Mouse (Mus musculus) cerebellum, adult 2 months (tissue): ENCODE results near the gene Prkce. TPM values are rescaled to one million over a fixed set of nuclear protein-coding genes. Genes with fewer than 3 reads are reported as not detected.

ENCODE experiments used
- DNase-seq, 2 experiments: peaks; one replicate each; pipeline ENCODE4 v3.0.0; 2021
- H3K27ac ChIP-seq: fragments of 200-500 bp; 2 replicates; pipeline ENCODE4 v1.5.1; 2012; ENCODE audit warnings: low read length, control low read depth, inconsistent platforms; ENCODE audit not compliant: insufficient read depth
- H3K27me3 ChIP-seq: fragments of 200-500 bp; 2 replicates; pipeline ENCODE4 v1.6.1; 2012; ENCODE audit warnings: inconsistent platforms, mild to moderate bottlenecking, low read length, moderate library complexity; ENCODE audit not compliant: control insufficient read depth, insufficient read depth
- H3K4me1 ChIP-seq: fragments of 200-500 bp; 2 replicates; pipeline ENCODE4 v1.6.1; 2011; ENCODE audit warnings: low read length; ENCODE audit not compliant: control insufficient read depth, insufficient read depth
- H3K4me3 ChIP-seq: fragments of 200-500 bp; replicated peaks from 2 replicates; pipeline ENCODE3; 2011; ENCODE audit warnings: mild to moderate bottlenecking, low read depth, low read length, control low read depth; ENCODE audit not compliant: insufficient read depth
- CTCF ChIP-seq: fragments of 200-500 bp; IDR thresholded peaks from 2 replicates; pipeline ENCODE4 v1.5.1; 2011; ENCODE audit warnings: low read depth, mild to moderate bottlenecking, control low read depth, low read length, moderate library complexity, borderline replicate concordance; ENCODE audit not compliant: insufficient read depth
- POLR2A ChIP-seq: fragments of 200-500 bp; IDR thresholded peaks from 2 replicates; pipeline ENCODE4 v1.6.1; 2011; ENCODE audit warnings: low read length, control low read depth, borderline replicate concordance; ENCODE audit not compliant: insufficient read depth
- WGBS: fragments of 180-500 bp; shearing (Covaris S2); methylation state at CpG from one replicate; pipeline ENCODE4 v1.1.7; 2018; 5-methylcytosine and 5-hydroxymethylcytosine counted together
- polyA plus RNA-seq: library from polyadenylated mRNA; depleted of rRNA; stranded (reverse); fragments of >200 nt; gene quantifications from 2 replicates; pipeline ENCODE4 v1.2.3, GENCODE M21; 2012

The Prkce gene
- polyA plus RNA-seq, 1 experiment, result 53.7 TPM

- DNase-seq, result no peak
- H3K4me1 ChIP-seq, result peaks cover 26% of the 10 kb centered on the region
- H3K27ac ChIP-seq, result no peak overlapping the region
- no peaks in the 10 kb centered on the region for H3K27me3 ChIP-seq
- H3K4me3 ChIP-seq, result no peak overlapping the region
- 76% methylated on average over 9 of the region's 9 CpGs for WGBS
- TF ChIP-seq CTCF (no peak), POLR2A (no peak)
These were observed 17.1 kb downstream of the Prkce start for GRCm38 (mm10) chr17:86184552-86185209.

- no peak for DNase-seq
- Histone ChIP-seq H3K4me3 (no peak overlapping the region), H3K4me1 (peaks cover 26% of the 10 kb centered on the region), H3K27me3 (no peaks in the 10 kb centered on the region), H3K27ac (no peak overlapping the region)
- WGBS, result 52% methylated on average over 7 of the region's 7 CpGs
- TF ChIP-seq POLR2A (no peak), CTCF (no peak)
These were observed 18.0 kb downstream of the Prkce start for GRCm38 (mm10) chr17:86185584-86185983.

- TF ChIP-seq CTCF (no peak), POLR2A (no peak)
- Histone ChIP-seq H3K4me1 (peaks cover 24% of the 10 kb centered on the region), H3K27me3 (no peaks in the 10 kb centered on the region), H3K4me3 (no peak overlapping the region), H3K27ac (no peak overlapping the region)
- WGBS, result 83% methylated on average over 1 of the region's 1 CpGs
- DNase-seq, result no peak
These were observed 20.2 kb downstream of the Prkce start for GRCm38 (mm10) chr17:86187777-86188176.

- WGBS, result 96% methylated on average over 6 of the region's 6 CpGs
- H3K4me1 ChIP-seq, result no peaks in the 10 kb centered on the region; the same call in 1 of the 2 replicates
- no peak for DNase-seq
These were observed 26.4 kb downstream of the Prkce start for GRCm38 (mm10) chr17:86193979-86194378.

GRCm38 (mm10) chr17:86194921-86195320, 27.3 kb downstream of the Prkce start:
- Histone ChIP-seq H3K4me3 (no peak overlapping the region), H3K27me3 (no peaks in the 10 kb centered on the region), H3K27ac (no peak overlapping the region), H3K4me1 (peaks cover 2% of the 10 kb centered on the region)
- TF ChIP-seq CTCF (no peak), POLR2A (no peak)
- WGBS, result 97% methylated on average over 8 of the region's 8 CpGs
- DNase-seq, result no peak

More at GRCm38 (mm10) chr17:86193979-86194378, 26.4 kb downstream of the Prkce start:
- Histone ChIP-seq H3K27ac (no peak overlapping the region), H3K27me3 (no peaks in the 10 kb centered on the region), H3K4me3 (no peak overlapping the region)
- TF ChIP-seq POLR2A (no peak), CTCF (no peak)

GRCm38 (mm10) chr17:86198496-86199465, 31.2 kb downstream of the Prkce start:
- H3K27ac ChIP-seq, result no peak overlapping the region
- no peak overlapping the region for H3K4me3 ChIP-seq
- peaks cover 26% of the 10 kb centered on the region for H3K4me1 ChIP-seq
- 90% methylated on average over 16 of the region's 16 CpGs for whole genome bisulfite sequencing
- TF ChIP-seq CTCF (no peak), POLR2A (no peak)
- no peaks in the 10 kb centered on the region for H3K27me3 ChIP-seq
- no peak for DNase-seq

GRCm38 (mm10) chr17:86201981-86202380, 34.4 kb downstream of the Prkce start:
- no peak overlapping the region for H3K27ac ChIP-seq
- TF ChIP-seq CTCF (no peak), POLR2A (no peak)
- DNase-seq, result no peak
- H3K4me3 ChIP-seq, result no peak overlapping the region
- WGBS, result 93% methylated on average over 7 of the region's 7 CpGs
- peaks cover 36% of the 10 kb centered on the region for H3K4me1 ChIP-seq
- no peaks in the 10 kb centered on the region for H3K27me3 ChIP-seq

GRCm38 (mm10) chr17:86202972-86203371, 35.4 kb downstream of the Prkce start:
- 86% methylated on average over 6 of the region's 6 CpGs for WGBS
- no peaks in the 10 kb centered on the region for H3K27me3 ChIP-seq
- no peak for TF ChIP-seq POLR2A
- TF ChIP-seq CTCF, result no peak

More at GRCm38 (mm10) chr17:86202972-86203371, 35.4 kb downstream of the Prkce start:
- Histone ChIP-seq H3K27ac (no peak overlapping the region), H3K4me3 (no peak overlapping the region), H3K4me1 (peaks cover 36% of the 10 kb centered on the region)
- no peak for DNase-seq
